Mouse (Mus musculus) left cerebral cortex, postnatal 36 days (tissue): ENCODE data around the gene Parp11. TPM values are rescaled to one million over a fixed set of nuclear protein-coding genes. Genes with fewer than 3 reads are reported as not detected.

Experiments used
- DNase-seq, 2 experiments: peaks; one replicate each; pipeline ENCODE4 v3.0.0; 2021 to 2022; ENCODE audit warnings: low spot score in 2 of 2, mixed read lengths in 1 of 2
- intact Hi-C: fragments of 180-260 bp; cut with DNase I; formaldehyde crosslinking; loops from one replicate; pipeline ENCODE4 v1.15.1; 2025
- total RNA-seq, 2 experiments: library from RNA; stranded (reverse); gene quantifications; 2 replicates each; pipeline ENCODE4 v1.2.3; 2021

Parp11 gene
- 10 to 100 TPM; 33.4 to 41.0 TPM for total RNA-seq

DNA sequence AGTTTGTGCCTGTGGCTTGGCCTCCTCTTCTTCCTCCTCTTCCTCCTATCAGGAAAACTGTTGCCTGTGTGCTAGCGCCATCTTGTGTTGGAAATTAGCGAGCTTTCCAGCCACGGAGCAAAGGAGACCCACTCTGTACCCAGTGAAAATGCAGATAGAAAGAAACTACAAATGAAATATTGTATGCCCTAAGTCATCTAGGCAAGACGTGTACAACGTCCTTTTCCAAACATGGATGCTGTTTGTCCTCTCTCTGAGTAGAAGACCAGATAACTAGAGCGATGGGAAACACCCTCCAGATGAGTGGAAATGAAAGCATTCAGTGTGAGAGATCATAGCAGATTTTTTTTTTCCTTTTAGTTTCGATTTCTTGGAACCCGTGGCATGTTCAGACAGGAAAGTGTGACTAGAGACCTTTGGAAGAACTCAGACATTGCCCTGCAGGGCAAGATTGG lies at the start of gene Parp11:
TSS of gene Parp11 (plus strand) at position 405 of the 455 bp plus-strand sequence.
- intact Hi-C loops: loop anchor here (2.0 to 10.0 kb wide), 3 partner anchors 79 to 502 kb away; no protein-coding TSS in a partner anchor
- DNase-seq: peak; percentile 55 to 74

DNA sequence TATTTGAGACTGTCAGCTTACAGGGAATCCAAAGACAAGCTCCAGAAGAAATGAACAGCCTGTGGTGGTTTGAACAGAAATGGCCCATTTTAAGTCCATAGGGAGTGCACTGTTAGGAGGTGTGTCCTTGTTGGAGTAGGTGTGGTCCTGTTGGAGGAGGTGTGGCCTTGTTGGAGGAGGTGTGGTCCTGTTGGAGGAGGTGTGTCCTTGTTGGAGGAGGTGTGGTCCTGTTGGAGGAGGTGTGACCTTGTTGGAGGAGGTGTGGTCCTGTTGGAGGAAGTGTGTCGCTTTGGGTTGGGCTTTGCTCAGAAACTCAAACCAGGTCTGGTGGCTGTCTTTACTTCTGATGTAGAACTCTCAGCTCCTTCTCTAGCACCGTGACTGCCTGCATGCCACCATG lies 48.6 kb upstream of the Parp11 start:
- intact Hi-C loops: no loop called here
- DNase-seq: no peak

DNA sequence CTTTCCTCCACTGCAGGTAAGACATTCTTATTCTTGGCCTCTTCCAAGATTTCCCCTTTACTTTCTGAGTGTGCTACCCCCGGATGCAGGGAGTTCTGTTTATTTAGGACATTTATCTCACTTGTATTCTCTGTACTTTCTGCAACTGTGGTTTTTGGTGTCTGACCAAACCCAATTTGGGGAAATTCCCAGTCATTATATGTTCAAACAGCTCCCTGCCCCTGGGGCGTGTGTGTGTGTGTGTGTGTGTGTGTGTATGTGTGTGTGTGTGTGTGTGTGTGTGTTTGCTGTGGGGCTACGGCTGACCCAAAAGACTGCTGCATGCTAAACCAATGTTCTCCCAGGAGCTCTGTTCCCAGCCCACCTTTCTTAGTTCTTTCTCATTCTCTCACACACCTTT lies 45.2 kb upstream of the Parp11 start:
- intact Hi-C loops: no loop called here
- DNase-seq: no peak

DNA sequence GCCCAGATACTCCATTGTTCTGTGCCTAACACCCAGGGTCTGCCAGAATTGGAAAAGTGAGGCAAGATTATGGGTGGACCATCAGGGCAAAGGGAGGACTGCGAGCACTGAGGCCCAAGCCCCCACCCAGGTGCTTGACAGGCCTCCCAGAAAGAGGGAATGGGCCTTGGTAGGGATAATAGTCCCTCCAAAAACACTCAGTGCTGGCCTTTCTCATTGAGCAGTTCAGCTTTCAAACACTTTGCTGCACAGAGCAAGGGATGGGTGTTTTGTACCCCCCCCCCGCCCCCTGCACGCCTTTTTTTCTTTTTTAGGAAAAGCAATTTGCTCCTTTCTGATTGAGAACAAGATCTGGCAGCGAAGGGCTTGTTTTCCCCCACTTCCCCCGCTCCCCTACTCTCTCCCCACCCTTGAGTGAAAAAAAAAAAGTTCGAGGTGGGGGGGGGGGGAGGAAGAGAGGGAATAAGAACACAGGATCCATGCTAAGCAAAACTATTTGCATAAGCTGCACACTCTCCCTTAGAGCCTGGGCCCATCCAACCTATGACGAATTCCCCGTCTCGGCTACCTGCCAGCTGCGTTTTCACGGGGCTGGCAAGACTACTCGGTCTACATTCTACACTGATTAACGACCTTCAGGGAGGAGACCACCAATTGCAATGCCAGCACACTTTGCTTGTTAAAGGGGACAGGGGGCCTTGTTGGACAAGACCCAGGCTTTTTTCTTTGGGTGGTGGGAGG lies 42.4 kb upstream of the Parp11 start:
- intact Hi-C loops: no loop called here
- DNase-seq: no peak

DNA sequence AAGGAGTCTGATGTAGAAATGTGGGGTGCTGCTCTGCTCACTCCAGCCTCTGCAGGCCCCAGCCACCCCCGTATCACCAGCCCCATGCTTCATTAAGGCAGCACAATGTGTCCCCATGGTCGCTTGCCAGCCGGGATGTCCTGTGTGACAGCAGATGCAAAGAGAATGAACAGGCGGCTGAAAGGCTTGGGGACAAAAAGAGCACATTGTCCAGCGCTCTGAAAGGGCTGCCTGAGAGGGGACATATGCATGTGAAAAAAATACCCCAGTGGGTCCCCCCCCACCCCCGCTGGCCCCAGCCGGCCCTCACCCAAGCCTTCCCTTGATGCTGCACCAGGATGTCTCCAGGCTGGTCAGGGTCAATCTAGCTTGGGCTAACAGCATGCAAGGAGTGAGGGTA lies 41.0 kb upstream of the Parp11 start:
- DNase-seq: peak; percentile 20 to 31
- intact Hi-C loops: no loop called here

DNA sequence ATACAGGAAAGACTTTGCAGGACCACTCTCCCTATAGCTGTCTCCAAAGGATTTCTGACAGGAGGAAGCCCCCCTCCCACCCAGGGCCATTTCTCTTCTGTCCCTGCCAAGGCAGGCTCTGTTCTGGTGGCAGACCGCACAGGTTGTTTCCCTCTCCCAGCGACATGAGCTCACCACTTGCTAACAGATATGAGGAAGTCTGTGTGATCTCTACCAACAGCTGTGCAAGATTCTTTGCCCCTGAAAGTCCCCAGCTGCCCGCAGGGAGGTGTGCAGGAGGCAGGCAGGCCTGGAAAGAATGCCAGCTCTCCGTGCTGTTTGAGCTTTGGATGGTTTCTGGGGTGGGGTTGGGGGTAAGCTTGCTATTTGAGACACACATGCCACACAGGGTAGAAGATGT lies 38.9 kb upstream of the Parp11 start:
- DNase-seq: no peak
- intact Hi-C loops: no loop called here

DNA sequence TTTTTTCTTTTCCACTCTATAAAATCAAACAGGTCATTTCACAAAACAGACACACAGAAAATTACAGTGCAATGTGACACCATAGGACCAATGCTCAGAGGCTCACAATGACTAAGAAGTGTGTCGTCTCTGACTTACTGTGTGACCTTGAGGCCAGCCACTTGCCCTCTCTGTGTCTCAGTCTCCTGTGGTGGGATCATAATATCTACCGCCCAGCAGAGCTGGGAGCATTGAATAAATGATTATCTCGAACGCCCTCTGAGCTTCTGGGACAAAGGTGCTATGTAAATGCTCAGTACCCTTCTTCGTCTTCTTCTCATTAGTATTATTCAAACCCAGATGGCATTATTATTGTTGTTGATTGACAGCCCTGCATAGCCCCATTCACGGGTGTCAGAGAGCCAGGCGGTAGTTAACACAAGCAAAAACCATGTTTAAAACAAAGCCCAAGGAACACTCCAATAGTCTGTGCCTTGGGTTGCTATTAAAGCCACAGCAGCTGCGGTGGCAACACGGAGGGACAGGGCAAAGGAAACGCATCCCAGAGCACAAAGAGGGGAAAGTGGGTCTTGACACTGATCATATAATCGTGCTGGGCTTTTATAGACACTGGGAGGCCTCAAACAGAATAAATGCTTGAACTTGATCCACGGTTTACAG lies 29.0 kb upstream of the Parp11 start:
- intact Hi-C loops: no loop called here
- DNase-seq: no peak

DNA sequence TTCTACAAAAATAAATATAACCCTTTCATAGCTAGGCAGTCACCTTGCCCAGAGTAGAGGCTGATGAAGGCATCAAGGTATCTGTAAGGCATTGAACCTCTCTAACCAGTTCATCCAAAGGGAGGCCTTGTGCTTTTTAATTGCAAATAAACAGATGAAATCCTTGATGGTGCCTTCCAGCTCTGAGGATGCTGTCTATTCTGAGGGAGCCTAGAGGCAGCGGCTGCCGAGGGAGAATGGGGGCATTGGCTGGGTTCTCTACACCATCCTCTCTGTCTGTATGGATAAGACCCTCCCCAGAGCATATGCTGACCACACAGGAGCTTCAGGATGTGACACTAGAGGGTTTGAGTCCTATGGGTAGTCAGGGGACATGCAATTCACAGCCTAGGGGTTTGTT lies 28.3 kb upstream of the Parp11 start:
- intact Hi-C loops: no loop called here

DNA sequence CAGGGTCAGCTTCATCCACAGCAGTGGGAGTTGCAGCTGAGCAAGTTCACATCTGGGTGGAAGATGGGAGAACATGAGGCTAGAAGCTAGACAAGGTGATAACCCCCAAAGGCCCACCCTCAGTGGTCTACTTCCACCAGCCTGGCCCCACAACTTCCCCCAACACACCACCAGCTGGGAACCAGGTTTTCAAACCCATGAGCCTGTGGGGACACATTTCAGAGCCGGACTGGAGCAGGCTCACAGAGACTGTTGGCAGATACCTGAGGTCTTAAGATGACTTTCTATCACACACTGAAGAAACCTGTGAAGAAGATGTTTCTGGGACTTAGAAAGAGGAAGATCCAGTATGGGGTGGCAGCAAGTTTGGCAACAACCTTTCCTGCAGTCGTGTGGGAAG lies 26.5 kb upstream of the Parp11 start:
- intact Hi-C loops: no loop called here
- no peak for DNase-seq

More for the DNA sequence above, 28.3 kb upstream of the Parp11 start:
- DNase-seq: no peak

DNA sequence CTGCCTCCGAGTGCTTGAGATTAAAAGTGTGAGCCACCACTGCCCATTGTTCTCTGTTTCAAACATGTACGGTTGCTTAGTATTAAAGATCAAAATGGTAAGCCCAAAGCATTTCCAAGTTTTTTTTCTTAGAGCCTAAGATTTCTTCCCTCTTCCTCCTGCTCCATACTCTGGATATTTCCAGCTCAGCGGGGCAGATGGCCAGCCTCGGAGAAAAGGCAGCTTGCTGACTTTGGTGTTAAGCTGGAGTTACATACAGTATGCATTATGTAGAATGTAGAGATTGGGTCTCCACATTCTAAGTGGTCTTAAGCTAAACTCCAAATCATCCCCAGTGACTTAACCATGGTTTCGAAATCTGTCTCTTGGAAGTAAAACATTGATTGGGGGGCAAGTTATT lies 21.5 kb upstream of the Parp11 start:
- intact Hi-C loops: no loop called here
- DNase-seq: no peak

DNA sequence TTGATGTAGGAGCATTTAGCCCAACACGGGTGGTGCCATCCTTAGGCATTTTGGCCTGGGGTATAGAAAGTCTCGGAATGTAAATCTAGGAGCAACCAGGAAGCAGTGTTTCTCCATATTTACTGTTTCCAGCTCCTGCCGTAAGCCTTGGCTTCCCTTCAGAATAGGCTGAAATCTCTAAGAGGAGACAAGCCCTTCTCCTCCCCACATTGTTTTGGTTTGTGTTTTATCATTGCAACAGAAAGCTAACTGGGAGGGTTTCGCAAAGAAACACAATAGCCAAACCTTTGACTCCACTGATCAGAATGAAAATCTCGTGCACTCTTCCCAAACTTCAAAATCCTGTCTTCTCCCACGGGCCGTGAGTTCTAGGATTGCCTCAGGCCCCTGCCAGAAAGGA lies 15.9 kb upstream of the Parp11 start:
- no peak for DNase-seq
- intact Hi-C loops: no loop called here

DNA sequence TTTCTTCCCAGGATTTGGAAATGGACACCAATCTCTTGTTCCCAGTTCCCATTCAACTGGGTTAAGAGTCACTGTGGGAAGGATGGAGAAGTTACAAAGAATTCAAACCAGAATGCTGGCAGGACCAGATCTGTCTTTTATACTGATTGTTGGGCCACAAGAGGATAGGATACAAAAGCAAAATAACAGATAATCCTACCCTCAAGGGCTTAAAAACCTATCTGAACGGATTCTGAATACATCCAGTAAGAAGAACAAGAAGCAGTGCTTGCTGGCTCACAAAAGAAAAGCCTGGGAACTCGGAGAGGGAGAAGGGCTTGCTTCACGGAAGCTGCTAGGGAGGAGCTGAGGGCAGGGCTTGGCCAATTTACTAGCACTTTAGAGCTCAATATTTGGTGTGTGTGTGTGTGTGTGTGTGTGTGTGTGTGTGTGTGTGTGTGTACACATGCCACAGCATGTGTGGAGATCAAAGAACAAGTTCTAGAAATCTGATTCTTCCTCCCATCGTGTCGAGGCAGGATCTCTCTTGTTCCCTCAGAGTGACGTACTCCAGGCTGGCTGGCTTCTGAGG lies 15.4 kb upstream of the Parp11 start:
- intact Hi-C loops: no loop called here
- no peak for DNase-seq

DNA sequence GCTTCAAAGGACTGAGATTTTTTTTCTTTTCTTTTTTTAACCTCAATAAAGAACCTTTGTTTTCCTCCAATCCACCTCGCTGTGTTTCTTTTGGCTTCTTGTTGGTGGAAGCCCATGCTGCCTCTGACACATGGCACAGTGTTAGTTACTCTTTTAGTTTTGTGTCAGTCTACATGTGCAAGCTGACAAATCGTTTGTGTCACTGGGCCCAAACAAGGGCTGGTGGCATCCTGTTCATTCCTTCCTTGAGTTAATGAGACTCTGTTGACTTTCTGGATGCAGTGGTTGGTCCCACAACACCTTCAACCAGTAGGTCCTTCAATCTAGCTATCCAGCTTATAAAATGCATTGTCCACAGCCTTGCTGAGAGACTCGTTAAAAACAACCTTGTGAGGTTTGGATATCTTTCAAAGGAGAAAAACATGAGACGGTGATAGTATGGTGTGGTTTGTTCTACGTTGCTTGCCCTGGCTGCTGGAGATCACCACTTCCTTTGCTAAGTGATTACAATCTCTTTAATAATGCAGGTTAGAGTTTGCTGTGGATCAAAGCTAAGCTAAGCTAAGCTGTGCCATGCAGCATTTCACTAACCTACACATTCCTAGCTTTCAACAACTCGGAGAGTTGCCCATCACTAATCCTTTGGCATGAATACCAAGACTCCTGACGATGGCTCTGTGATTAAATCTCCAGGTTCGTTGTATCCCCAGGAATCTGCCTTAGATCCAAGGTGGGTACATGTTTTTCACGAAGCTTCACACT lies 12.6 kb upstream of the Parp11 start:
- DNase-seq: no peak
- intact Hi-C loops: no loop called here

DNA sequence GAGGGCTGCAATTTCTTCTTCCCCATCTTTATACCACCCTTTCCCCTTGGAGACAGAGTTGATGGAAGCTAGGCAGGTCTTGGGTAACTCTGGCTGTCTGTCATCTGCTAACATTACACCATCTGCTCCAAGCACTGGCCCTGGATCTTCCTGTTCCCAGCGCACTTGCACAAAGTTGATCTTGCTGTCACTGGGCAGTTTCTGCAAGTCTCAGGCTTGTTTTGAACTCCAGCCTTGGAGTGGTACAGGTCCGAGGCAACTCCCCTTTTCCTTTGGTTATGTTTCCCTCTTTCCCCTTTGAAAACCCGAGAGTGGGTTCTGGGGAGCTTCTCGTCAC lies 12.0 kb upstream of the Parp11 start:
- DNase-seq: no peak
- intact Hi-C loops: no loop called here

DNA sequence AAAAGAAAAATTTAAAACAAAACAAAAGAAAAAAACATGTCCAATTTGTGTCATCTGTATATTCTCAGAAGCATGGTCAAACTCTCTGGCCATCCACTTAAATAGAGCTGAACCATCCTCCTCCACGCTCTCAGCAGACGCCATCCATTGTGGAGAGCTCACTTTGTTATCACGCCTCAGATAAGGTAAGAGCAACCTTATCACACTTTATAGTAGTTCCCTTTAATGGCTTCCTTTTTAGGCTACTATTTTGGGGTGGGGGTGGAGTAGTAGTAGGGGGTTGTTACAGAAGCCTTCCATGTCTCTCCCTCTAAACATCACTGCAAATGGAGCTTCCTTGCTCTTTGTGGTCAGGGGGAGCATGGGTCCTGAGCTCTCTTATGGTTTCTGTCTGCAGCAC lies 7.6 kb upstream of the Parp11 start:
- intact Hi-C loops: loop anchor here (2.0 kb wide), 1 partner anchor 60 kb away; no protein-coding TSS in a partner anchor
- DNase-seq: no peak

DNA sequence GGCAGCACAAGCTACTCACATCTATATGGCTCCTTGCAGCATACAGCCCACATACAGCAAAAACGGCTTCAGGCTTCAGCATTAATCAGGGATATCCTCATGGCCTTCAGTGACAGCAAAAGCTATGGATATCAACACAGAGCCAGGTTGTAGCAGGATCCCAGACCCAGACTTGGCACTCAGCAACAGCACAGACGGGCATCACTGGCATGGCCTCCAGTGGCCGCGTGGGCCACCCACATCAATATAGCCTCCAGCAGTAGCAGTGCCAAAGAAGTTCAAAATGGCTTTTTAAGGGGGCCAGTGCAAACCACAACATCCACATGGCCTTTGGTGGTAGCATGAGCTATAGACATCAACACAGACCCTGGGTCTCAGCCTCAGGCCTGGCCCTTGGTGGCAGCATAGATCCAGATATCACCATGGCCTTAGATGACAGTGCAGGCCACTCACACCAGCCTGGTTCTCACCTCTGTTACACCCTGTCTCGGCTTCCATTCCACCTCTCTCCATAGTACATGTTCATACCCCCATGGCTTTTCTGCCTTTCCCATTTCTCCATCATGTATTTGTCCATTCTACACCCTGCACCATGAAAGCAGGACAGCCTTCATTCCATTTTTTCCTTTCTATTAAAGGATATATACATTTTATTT lies 7.0 kb upstream of the Parp11 start:
- intact Hi-C loops: loop anchor here (2.0 to 10.0 kb wide), 2 partner anchors 61 to 495 kb away; no protein-coding TSS in a partner anchor
- no peak for DNase-seq

DNA sequence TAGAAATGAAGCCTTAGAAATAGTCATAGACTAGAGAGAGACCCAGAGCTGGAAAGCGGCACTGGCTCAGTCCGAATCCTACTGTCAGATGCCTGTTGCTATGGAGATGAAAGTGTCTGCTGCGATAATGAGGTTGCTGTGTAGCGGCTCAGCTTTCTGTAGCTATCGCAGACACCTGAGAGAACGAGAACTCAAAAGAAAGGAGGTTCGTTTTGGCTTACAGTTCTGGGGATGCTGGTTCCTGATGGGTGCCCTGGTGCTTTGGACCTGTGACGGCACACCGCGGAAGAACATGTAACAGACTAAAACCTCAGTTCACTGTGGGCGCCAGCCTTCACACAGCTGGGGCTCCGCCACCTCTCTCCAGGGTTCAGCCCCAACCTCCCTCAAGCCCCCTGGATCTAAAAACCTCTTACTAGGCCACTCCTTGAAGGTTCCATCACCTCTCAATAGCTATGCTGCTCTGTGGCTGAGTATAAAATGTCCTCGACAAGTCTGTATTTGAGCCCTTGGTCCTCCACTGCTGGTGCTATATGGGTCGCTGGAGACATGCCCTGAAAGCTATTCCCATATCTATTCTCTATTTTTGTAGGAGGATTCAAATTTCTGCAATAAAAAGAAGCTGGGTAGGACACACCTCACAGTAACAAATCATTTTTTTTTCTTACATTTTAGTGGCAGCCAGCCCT lies 6.1 kb upstream of the Parp11 start:
- intact Hi-C loops: loop anchor here (10.0 kb wide), 1 partner anchor 496 kb away; no protein-coding TSS in a partner anchor
- peak; percentile 19 to 25 for DNase-seq

DNA sequence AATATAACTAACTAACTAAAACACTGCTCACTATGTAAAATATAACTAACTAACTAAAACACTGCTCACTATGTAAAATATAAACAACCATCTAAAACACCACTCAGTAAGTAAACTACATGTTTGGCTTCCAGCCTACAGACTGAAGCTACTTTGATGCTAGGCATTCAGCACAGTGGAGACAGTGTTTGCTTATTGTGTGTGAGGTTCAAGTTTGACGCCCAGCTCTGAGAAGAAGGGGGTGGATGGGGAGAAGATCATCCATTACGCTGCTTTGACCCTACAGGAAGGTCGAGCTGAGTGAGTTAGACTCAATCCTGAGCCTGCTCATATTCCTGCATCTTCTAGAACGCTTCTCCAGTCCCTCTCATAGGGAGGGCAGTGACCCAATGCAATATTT lies 4.1 kb upstream of the Parp11 start:
- no peak for DNase-seq
- intact Hi-C loops: loop anchor here (10.0 kb wide), 1 partner anchor 498 kb away; no protein-coding TSS in a partner anchor

DNA sequence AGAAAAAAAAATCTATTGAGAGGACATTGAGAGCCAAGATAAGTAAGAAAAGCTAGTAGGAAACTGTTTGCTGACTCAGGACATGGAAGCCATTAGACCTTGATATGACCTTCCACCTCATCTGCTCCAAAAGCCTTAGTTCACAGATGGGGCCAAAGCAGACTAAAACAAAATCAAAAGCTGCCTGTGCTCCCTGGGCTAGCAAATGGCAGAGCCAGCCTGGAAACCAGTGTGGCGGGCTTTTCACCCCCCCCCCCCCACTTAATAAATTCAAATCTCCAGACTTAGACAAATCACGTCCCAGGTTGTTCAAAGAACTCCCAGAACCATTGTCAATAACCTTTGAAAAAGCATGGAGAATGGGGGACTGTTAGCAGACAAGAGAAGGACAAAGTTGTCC lies 2.7 kb upstream of the Parp11 start:
- no peak for DNase-seq
- intact Hi-C loops: loop anchor here (10.0 kb wide), 1 partner anchor 499 kb away; no protein-coding TSS in a partner anchor
